Mouse (Mus musculus): Measurements from ENCODE around the gene Car5a.
A peak's percentile ranks its signal among the peaks of the same experiment; 100 is the strongest.

The Car5a gene

DNA sequence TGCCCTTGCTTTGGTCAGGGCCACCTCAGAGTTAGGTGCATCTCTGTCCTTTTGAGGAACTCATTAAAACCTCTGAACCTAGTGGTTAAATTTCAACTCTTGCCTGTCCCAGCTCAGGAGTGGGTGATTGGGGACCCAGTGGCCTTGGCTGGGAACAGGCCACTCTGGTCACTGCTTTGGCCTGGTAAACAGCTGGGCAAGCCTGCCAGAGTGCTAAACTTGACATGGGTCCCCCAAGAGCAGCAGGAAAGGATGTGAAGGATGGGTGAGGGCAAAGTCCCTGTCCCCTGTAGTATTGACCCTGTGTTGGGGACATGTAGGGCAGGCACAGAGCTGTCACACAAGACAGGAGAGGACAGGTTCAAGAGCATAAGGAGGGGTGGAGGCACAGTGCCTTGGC is at the start of gene Car5a:
TSS of gene Car5a (minus strand) at position 74 of the 400 bp plus-strand sequence.
- no peak for DNase-seq

DNA sequence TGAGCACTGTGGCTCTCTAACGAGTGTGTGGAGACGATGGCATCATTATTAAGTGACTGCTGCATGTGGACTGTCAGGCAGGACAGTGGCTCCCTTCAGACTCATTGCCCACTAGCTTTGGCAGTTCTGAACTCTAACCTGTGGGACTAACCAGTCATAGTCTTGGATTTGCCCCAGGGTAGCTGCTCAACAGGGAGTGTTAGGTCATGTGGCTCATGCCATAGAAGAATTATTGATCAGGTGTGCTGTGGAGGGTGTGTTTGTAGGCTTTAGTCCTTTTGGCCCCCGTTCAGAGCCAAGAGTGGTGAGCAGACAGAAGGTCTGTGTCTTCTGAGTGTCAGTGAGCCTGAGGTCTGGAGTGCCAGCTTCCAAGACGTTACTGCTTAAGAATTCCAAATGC is 48.2 kb upstream of the Car5a start:
- no peak for DNase-seq

DNA sequence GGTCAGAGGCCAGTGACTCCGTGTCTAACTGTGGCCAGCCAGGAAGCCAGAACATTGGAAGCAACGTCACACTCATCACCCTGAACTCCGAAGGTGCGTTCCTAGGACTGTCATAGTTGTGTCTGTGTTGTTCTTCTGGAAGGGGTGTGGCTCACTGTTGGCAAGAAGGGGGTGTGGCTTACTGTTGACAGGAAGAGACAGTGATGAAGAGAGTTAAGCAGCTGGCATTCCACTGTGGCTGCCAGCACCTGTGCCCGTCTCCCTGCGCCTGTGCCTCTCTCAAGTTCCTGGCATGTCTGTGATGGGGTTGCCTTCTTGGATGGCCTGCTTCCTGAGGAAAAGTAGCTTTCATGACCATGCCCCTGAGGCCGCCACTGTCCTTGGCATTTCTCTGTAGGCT is 46.9 kb upstream of the Car5a start:
- DNase-seq, result no peak

GRCm38 (mm10) chr8:121990506-121991255 is 46.0 kb upstream of the Car5a start:
- no peak for DNase-seq

GRCm38 (mm10) chr8:121987892-121988291 is 43.2 kb upstream of the Car5a start:
- DNase-seq, result no peak

DNA sequence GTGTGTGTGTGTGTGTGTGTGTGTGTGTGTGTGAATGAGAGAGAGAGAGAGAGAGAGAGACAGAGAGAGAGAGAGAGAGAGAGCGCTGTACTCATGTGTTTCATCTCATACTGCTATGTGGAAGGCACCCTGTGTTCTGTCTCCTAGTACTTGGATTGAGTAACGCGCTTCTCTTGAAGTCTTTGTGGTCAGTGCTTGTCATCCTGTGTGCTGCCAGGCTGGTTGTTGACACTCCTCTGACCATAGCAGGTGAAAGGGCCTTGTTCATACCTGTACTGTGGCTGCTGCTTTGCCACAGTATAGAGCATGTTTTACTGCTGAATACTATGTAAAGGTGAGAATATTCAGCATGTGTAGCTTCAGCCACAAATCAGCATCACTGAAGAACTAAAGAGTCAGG is 41.0 kb upstream of the Car5a start:
- no peak for DNase-seq

DNA sequence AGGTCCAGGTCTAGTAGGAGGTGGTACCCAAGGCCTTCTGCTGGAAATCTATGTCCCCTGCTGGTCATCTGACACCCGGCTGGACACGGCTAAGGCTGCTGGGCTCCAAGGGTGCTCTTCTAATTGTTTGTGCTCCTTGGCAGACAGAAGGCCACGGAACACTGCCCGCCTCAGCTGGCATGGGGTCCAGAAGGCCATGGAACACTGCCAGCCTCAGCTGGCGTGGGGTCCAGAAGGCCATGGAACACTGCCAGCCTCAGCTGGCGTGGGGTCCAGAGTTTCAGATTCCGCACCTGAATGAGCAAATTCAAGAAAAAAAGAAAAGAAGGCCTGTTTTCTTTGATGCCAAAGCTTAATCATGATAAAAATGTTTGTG is 36.8 kb upstream of the Car5a start:
- DNase-seq, result no peak

DNA sequence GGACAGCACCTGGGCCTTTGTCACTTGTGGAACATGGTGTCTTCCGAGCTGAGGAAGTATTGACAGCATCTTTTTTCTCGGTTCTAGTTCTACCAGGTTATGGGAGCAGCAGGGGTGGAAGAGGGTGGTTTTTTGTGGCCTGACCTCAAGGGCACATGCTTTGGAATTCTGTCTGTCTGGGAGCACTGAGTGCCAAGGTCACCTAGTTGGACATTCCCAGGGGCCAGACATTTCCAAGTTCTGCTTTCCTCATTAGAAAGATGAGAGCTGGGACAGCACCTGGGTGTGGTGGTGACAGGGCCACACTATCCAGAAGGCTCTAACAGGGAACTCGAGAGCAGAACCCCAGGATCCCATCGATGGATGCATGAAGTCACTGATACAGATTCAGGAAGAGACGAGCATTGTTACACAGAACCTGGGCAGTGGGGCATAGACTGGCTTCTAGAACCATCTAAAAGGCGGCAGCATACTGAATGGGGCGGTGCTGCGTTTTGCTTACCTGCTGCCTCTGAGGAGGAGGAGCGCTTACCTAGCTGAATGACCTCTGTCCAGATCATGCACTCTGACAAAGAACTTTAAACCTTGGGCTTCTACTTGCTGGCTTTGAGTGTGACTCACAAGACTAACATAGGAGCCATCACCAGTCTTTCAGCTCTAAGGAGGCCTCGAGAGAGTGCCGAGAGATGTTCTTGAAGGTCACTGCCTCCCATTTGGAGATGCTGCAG is 36.3 kb upstream of the Car5a start:
- DNase-seq, result no peak

DNA sequence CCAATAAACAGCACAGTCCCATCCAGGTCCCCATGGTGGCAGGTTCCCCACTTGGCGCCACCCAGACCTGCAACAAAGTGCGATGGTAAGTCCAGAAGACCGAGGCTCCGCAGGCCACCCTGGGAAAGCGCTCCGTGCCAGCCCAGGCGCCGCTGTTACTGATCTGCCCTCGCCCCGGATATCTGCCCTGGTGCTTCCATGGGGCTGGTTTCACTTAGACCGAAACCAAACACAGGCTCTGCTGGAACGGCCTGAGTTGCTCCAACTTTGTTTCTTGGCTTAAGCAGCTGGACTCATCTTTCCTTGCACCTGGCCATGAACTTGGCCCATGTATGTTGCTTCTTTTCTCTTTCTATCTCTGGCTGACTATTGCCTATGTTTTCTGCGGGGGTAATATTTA is 34.0 kb upstream of the Car5a start:
- DNase-seq, result no peak

DNA sequence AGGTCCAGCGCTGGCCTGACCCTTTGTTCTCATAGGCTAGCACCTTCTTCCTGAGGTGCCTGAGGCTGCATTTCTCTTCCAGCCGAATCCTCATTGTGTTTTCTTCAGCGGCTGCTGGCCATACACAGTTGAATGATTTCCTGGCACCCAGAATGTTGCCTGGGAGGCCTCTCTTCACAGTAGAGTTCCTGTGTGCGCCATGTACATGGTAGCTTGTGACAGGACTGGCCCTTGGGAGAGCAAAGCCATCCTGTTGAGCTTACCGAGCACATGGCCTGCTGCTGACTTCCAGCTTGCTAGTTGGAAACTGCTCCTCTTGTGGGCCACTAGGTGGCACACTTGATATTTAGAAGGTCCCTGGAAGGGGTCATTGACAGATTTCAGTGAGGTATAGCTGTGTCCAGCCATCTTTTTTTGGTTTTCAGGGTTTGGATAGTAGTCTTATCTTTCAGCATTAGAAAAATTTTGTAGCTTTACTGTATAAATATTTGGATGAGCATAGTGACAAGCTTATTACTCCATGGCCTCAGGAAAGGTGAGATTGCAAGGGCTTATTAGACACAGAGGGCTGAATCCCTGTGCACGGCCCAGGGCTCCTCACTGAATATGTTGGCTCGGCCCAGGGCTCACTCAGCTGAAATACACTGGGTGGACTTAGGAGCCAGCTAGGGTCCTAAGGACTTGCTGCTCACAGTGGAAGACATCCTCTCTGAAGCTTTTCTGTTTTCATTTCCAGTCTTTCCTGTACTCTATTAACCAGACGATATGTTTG is 33.3 kb upstream of the Car5a start:
- DNase-seq, result no peak

DNA sequence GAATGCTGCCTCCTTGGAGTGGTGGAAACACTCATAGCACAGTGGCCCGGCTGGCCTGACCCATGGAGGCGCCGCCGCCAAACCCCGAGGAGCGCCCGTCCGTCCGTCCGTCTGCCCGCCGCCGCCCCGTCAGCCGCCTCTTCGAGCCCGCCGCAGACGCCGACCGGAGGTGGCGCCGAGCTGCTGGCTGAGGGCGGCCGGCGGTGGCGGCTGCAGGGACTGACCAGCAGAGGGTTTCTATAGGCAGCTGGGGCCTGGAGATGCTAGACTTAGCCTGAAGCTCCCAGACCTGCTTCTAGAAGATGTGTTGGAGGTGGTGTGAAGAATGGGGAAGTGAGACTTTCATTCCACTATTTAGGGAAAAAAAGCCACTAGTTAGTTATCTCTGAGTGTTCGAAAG is 29.2 kb upstream of the Car5a start:
- DNase-seq, result no peak

- DNase-seq, result no peak
These were observed 26.9 kb upstream of the Car5a start for GRCm38 (mm10) chr8:121971488-121972058.

DNA sequence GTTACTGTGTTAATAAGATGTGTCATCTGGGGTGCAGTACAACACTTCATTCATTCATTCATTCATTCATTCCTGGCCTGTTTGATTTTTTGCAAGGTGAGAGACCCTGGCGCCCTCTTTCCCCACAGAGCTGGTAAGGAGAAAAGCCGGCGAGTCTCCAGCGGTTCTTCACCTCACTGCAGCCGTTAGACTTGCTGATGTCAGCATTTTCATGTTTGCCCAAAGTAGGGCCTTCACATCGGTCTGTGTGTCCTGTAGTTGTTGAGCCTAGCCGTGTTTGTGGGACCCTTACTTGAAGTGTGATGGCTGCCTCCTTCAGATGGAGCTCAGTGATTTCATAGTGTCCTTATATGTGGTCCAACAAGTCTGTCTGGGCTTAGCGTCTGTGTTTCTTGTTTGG is 25.5 kb upstream of the Car5a start:
- DNase-seq, result no peak

DNA sequence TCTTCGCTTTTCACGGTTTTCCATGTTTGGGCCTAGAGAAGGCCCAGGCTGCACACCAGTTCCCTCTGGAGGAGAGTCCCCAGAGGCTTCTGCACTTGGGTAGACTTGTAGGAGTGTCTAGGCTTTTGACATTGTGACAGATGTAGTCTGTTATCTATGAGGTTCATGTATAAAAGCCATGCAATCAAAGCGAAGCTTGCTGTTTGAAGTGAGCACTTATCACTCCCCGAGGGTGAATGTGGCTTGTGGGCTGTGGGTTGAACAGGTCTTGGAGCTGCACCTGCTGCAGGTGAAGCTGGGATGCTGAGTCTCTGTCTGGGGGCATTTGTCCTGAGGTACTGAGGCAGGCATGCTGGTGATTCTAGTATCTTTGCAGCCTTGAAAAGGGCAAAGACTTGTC is 23.8 kb upstream of the Car5a start:
- DNase-seq, result peak; percentile 18

- no peak for DNase-seq
These were observed 23.3 kb upstream of the Car5a start for GRCm38 (mm10) chr8:121967977-121968376.

DNA sequence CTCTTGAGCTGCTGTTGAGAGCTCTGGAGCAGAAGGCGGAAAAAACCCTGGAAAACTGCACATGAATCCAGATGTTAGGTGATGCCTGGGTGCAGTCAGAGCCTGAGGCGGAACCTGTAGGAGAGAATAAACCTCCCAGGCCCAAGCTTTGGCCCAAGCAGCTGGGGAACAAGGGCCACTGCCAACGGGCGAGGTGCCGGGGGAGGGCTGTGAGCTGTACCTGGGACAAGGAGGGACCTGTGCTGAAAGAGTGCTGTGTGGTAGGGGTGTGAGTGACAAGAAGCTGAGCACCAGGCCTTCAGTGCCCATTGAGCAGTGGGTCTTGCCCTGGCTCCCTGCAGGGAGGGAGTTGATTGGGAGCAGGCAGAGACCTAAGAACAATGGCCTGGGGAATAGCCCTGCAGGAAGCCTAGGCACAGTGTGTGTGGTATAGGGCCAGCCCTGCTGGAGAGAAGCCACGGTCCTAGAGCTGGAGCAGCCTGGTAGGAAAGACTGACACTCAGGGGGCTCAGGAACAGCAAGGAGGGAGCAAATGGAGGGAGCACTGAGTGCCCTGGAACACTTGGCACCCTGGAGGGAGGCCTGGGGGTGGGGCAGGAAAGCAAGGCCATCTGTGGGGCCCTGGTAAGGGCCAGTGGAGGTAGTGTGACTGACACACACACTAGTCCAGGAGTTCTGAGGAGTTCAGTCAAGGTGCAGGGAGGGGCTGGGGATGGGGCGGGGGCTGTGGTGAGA is 22.2 kb upstream of the Car5a start:
- no peak for DNase-seq

DNA sequence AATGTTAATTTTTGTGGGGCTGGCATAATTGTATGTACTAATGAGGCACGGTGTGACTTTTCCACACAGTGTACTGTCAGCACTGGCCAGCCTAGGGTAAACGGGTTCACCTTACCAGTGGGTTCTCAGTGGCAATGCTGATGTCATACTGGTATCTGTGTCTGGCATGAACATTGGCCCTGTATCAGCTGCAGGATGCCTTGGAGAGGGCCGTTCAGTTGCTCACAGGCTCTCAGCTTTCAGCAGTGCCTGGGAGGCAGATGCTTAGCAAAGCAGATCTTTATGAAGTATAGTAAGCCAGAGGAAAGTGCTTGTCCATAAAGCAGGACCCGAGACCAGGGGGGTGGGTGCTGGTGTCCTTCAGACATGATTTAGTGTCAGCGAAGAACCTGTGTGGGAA is 21.4 kb upstream of the Car5a start:
- no peak for DNase-seq

DNA sequence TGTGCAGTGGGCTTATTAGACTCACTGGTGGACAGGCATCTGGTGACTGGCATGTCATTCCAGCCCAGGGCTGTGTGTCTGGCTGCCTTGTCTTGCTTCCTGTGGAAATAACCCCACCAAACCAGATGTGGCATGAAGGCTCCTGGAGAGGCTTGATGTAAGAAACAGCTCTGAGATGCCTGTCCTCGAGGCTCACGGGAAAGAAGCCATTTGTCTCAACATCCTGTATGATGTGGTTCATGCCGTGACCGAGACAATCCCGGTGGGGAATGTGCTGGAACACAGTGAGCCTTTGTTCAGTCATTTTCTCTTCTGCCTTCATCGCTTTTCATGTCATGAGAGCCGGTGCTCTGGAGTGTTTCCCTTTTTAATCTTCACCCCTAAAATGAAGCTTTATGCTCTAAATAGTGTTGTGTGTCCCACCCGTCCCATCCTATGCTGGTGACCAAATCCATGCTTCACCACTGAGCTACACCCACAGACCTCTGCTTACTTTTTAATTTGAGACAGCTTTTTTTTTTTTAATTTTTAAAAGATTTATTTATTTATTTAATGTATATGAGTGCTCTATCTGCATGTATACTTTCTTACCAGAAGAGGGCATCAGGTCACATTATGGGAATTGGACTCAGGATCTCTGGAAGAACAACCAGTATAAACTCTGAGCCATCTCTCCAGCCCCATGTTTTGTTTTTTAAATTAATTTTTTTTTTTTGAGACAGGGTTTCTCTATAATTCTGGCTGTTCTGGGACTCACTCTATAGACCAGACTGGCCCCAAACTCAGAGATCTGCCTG is 20.2 kb upstream of the Car5a start:
- DNase-seq, result no peak

- no peak for DNase-seq
These were observed 18.2 kb upstream of the Car5a start for GRCm38 (mm10) chr8:121962892-121963291.

GRCm38 (mm10) chr8:121958395-121958794 is 13.7 kb upstream of the Car5a start:
- no peak for DNase-seq

DNA sequence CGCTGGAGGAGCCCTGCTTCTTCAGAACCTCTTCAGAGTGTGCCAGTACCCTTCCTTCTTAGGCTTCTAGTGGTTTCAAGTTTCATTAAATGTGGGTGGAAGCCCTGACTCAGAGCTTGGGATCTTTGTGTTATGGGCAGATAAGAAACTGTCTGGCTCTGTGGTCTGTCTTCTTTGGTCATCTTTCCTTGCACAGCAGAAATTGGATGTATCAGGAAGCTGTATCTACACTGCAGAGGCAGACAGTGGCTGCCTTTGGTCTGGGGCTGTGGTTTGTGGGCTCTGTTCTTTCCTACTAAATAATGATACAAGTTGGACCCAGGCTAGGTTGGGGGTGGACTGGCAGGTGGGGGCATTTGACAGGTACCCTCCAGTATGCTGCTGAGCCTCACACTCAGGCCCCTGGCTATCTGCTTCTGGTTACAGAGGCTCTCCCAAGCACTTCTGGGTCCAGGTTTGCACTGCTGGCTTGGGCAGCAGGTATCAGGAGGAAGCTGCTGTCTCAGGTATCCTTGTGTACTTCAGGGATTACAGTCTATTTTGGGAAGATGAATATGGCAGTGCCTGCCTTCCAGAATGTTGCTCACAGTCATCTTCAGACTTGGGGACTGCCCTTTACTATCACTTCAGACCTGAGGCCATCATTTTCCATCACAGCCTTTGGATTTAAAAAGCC is 11.3 kb upstream of the Car5a start:
- DNase-seq, result no peak

All from thymus, postnatal 25 days (tissue).